Mouse (Mus musculus): Measurements from ENCODE around the gene Gm8453.
"Not testable (repeated sequence)": the region's sequence is repeated elsewhere in the genome, so short reads cannot be mapped to it uniquely, and the experiment has no call there.

The Gm8453 gene

DNA sequence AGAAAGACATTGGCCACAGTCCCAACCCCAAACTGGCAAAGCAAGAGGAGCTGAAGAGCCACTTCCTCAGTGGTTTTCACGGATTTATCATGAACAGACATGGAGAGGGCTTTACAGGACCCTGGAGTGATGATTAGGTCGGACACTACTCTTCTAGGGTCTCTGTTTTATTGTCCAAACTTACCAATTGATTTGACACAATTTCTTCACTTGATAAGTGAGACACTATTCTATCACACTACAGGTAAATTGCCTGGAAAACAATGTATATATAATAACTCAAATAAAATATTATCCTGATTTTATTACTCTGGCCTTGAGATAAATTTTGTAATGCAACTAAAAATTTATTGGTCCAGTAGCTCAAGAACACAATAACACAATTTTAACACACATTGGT, at the start of gene Gm8453:
Gene Gm8453, minus strand, starts transcription at position 101 of the 400 bp plus-strand sequence.
- DNase-seq = not testable (repeated sequence)

GRCm38 (mm10) chr7:22201164-22201563, 28.1 kb downstream of the Gm8453 start, which contains the start of gene Gm8653:
Gene Gm8653, minus strand, starts transcription at chr7:22201264.
- not testable (repeated sequence) for DNase-seq

- DNase-seq = not testable (repeated sequence)
Measured at GRCm38 (mm10) chr7:22189077-22189476, 40.2 kb downstream of the Gm8453 start, which contains the start of gene Vmn1r143. Gene Vmn1r143, plus strand, starts transcription at chr7:22189377.
